8 mouse cellular contexts compared by ENCODE assay signal in the genomic region with DNA sequence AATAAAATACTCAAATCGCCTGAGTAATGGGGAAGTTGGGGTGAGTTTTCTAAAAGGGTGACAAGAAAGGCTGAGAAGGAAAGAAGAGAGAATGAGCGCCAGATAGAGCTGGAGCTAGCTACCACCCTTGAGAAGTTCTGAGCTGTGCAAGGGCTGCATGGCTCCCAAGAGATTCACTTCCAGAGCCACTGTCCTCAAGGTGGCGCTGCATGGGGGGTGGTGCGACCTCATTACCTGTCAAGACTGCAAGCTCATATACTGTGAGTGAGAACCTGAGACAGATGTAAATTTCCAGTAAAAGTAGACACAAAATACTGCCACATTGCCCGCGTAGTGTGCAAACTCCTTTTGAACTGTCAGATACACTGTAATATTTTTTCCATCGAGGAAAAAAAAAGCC.
DNase-seq lines count a peak whose midpoint lies in the region; ATAC-seq and TF ChIP-seq lines count a peak whose summit lies in the region.
"Had no signal": no experiment of that assay in that cellular context is flagged by ENCODE, and none has a peak within 500 bp of the region (broad histone marks: within the 10 kb centered on the region; RNA-seq: fewer than 3 reads in every experiment).

No protein-coding gene starts in this region.

- no peak for ATAC-seq in kidney, embryonic 15.5 days (replicated peaks; ENCODE audit: low FRiP score)
- no peak for ATAC-seq in liver, postnatal 0 days

- no peak for TF ChIP-seq EP300 in liver, postnatal 0 days (IDR thresholded peaks at IDR 0.05; ENCODE audit: low read depth)

- no peak overlapping the region for H3K4me2 ChIP-seq in kidney, embryonic 15.5 days
- no peak overlapping the region for H3K4me2 ChIP-seq in liver, postnatal 0 days (ENCODE audit: low read depth, low read length)

- peak; percentile 35 for TF ChIP-seq CTCF in liver, postnatal 0 days (IDR thresholded peaks at IDR 0.05; ENCODE audit: low read depth)

- H3K9me3 ChIP-seq in kidney, embryonic 15.5 days (replicated peaks), result no peaks in the 10 kb centered on the region
- H3K9me3 ChIP-seq in liver, postnatal 0 days (ENCODE audit: low read length), result no peaks in the 10 kb centered on the region

- intact Hi-C loops in left cerebral cortex, postnatal 36 days (cut with DNase I), result no loop called here

- H3K36me3 ChIP-seq in kidney, embryonic 15.5 days, result no peaks in the 10 kb centered on the region
- H3K36me3 ChIP-seq in liver, postnatal 0 days (replicated peaks; ENCODE audit: insufficient read depth, low read length), result no peaks in the 10 kb centered on the region

- 57% methylated on average over 7 of the region's 7 CpGs for WGBS in kidney, embryonic 15.5 days
- 45% methylated on average over 7 of the region's 7 CpGs for WGBS in liver, postnatal 0 days (ENCODE audit: insufficient replicate concordance)

- H3K4me3 ChIP-seq in kidney, embryonic 15.5 days (replicated peaks), result no peak overlapping the region
- H3K4me3 ChIP-seq in liver, postnatal 0 days (ENCODE audit: low read depth, low read length), result no peak overlapping the region

- no peak overlapping the region for H3K27ac ChIP-seq in kidney, embryonic 15.5 days
- H3K27ac ChIP-seq in liver, postnatal 0 days (ENCODE audit: low read depth), result no peak overlapping the region

- peak; percentile 18 for DNase-seq in kidney, postnatal 10 days
- DNase-seq in B cell, adult 2 months, result peak; percentile 28 to 41
- DNase-seq in ES-CJ7 (ENCODE audit: low read depth, low spot score), result peak; percentile 41
- peak; percentile 20 for DNase-seq in liver, postnatal 0 days
- DNase-seq in left cerebral cortex, postnatal 36 days (ENCODE audit: low spot score in 2 of 2), result no peak
- no peak for DNase-seq in heart, adult 9 months (ENCODE audit: low spot score in 2 of 2)
- DNase-seq: right cerebral cortex, adult 18-20 months had no signal

- H3K27me3 ChIP-seq in kidney, embryonic 15.5 days, result no peaks in the 10 kb centered on the region
- H3K27me3 ChIP-seq in liver, postnatal 0 days (ENCODE audit: insufficient read depth, low read length), result no peaks in the 10 kb centered on the region

- no peaks in the 10 kb centered on the region for H3K4me1 ChIP-seq in kidney, embryonic 15.5 days
- H3K4me1 ChIP-seq in liver, postnatal 0 days (ENCODE audit: insufficient read depth), result no peaks in the 10 kb centered on the region

- no peak overlapping the region for H3K9ac ChIP-seq in kidney, embryonic 15.5 days
- H3K9ac ChIP-seq in liver, postnatal 0 days (replicated peaks), result no peak overlapping the region

Comparison
In these comparisons a context has a peak if more than half of its experiments do, and no peak if none do; other contexts are left out.
1. DNase-seq: peak in kidney, postnatal 10 days (single experiment), B cell, adult 2 months (2 of 2), ES-CJ7 (single experiment) and liver, postnatal 0 days (single experiment); none in left cerebral cortex, postnatal 36 days (0 of 2) and heart, adult 9 months (0 of 2).